In the genomic region with DNA sequence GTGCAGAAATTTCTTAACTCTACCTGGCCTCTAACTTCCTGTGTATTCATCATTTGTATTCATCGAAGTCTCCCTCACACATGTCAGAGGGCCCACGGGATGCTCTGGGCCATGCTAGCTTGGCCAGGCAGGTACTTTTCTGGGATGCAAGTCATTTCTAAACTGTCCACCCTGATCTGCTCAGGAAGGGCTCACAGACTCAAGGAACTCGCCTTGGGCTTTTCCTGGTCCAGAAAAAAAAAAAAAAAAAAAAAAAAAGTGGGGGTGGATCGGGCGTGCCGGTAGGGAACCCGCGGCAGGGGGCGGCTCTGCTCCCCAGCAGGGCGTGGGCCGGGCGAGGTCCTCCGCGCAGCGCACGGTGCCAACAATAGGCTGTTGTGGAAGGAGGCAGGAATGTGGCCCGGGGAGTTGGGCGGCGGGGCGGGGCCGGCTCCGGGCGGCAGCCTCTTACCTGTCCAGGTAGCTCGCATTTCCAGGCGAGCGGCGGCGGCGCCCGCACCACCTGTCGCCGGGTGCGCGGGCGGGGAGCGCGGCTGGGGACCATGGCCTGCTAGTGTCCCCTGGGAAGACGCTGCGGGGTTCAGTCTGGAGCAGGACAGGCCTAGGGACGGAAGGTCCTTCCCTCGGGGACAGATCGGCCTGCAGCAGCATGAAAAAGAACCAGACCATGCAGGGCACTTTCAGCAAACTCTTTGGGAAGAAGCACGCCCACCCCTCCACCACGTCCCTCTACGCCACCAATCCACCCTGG, we compare ENCODE assay signal across 9 mouse cellular contexts. TPM values are rescaled to one million over a fixed set of nuclear protein-coding genes. Genes with fewer than 3 reads are reported as not detected.
DNase-seq lines count a peak whose midpoint lies in the region; ATAC-seq and TF ChIP-seq lines count a peak whose summit lies in the region.
"Had no signal": no experiment of that assay in that cellular context is flagged by ENCODE, and none has a peak within 500 bp of the region (broad histone marks: within the 10 kb centered on the region; RNA-seq: fewer than 3 reads in every experiment).

A gene (plus strand): TSS at position 460 of the 751 bp plus-strand sequence.

- no peaks in the 10 kb centered on the region for H3K9me3 ChIP-seq in embryonic facial prominence, embryonic 10.5 days
- H3K9me3 ChIP-seq in liver, embryonic 12.5 days (replicated peaks), result no peaks in the 10 kb centered on the region
- no peaks in the 10 kb centered on the region for H3K9me3 ChIP-seq in neural tube, embryonic 14.5 days (ENCODE audit: control insufficient read depth, low read length)

- H3K4me2 ChIP-seq in liver, embryonic 12.5 days, result peak within 1 kb of the TSS; percentile 82
- H3K4me2 ChIP-seq in neural tube, embryonic 14.5 days (ENCODE audit: low read depth, low read length), result peak within 1 kb of the TSS; percentile 62

- no peaks in the 10 kb centered on the region for H3K36me3 ChIP-seq in embryonic facial prominence, embryonic 10.5 days (replicated peaks)
- H3K36me3 ChIP-seq in liver, embryonic 12.5 days, result no peaks in the 10 kb centered on the region
- no peaks in the 10 kb centered on the region for H3K36me3 ChIP-seq in neural tube, embryonic 14.5 days (ENCODE audit: control insufficient read depth, insufficient read depth, low read length)

- peaks cover 37% of the 10 kb centered on the region for H3K4me1 ChIP-seq in embryonic facial prominence, embryonic 10.5 days
- H3K4me1 ChIP-seq in liver, embryonic 12.5 days, result peaks cover 62% of the 10 kb centered on the region
- no peaks in the 10 kb centered on the region for H3K4me1 ChIP-seq in neural tube, embryonic 14.5 days (ENCODE audit: control insufficient read depth, insufficient read depth, low read length)

- 1% methylated on average over 45 of the region's 45 CpGs for WGBS in embryonic facial prominence, embryonic 10.5 days
- 1% methylated on average over 45 of the region's 45 CpGs for WGBS in liver, embryonic 12.5 days (ENCODE audit: insufficient replicate concordance)
- WGBS in neural tube, embryonic 14.5 days, result 1% methylated on average over 45 of the region's 45 CpGs

- peak; percentile 7 for ATAC-seq in inflammation-experienced regulatory T-cells, adult 6 months
- no peak for ATAC-seq in liver, embryonic 12.5 days
- ATAC-seq in neural tube, embryonic 14.5 days (ENCODE audit: low read depth), result 0 out of 2 replicates have a peak, but pooled peaks have one; percentile 21

- H3K9ac ChIP-seq in liver, embryonic 12.5 days, result peak within 1 kb of the TSS; percentile 61
- peak within 1 kb of the TSS; percentile 37 for H3K9ac ChIP-seq in neural tube, embryonic 14.5 days (replicated peaks; ENCODE audit: low read depth, low read length)

- peak within 1 kb of the TSS; percentile 68 for H3K4me3 ChIP-seq in gastrocnemius, adult 2 months
- peak within 1 kb of the TSS; percentile 56 for H3K4me3 ChIP-seq in embryonic facial prominence, embryonic 10.5 days
- H3K4me3 ChIP-seq in liver, embryonic 12.5 days, result peak within 1 kb of the TSS; percentile 55
- peak within 1 kb of the TSS; percentile 32 for H3K4me3 ChIP-seq in neural tube, embryonic 14.5 days (ENCODE audit: low read depth, low read length)

- H3K27ac ChIP-seq in gastrocnemius, adult 2 months, result 0 out of 2 replicates have a peak within 1 kb of the TSS, but pooled peaks have one; percentile 16
- H3K27ac ChIP-seq in embryonic facial prominence, embryonic 10.5 days (replicated peaks), result peak within 1 kb of the TSS; percentile 71
- no peak within 1 kb of the TSS for H3K27ac ChIP-seq in liver, embryonic 12.5 days
- no peak within 1 kb of the TSS for H3K27ac ChIP-seq in neural tube, embryonic 14.5 days (ENCODE audit: low read depth, low read length)

- H3K27me3 ChIP-seq in embryonic facial prominence, embryonic 10.5 days (replicated peaks; ENCODE audit: low read depth, poor library complexity, severe bottlenecking), result peaks cover 69% of the 10 kb centered on the region
- H3K27me3 ChIP-seq in liver, embryonic 12.5 days (replicated peaks), result peaks cover 47% of the 10 kb centered on the region
- H3K27me3 ChIP-seq in neural tube, embryonic 14.5 days (ENCODE audit: control insufficient read depth, insufficient read depth, low read length), result peaks cover 19% of the 10 kb centered on the region

- intact Hi-C loops in gastrocnemius, adult 2 months (cut with DNase I), result no loop called here

- no peak for TF ChIP-seq CTCF in gastrocnemius, adult 2 months (IDR thresholded peaks at IDR 0.05)

- peak; percentile 26 for DNase-seq in gastrocnemius, adult 2 months
- no peak for DNase-seq in gastrocnemius, postnatal 4 days (ENCODE audit: low spot score in 2 of 2)
- peak; percentile 74 for DNase-seq in embryonic facial prominence, embryonic 10.5 days (ENCODE audit: low spot score)
- DNase-seq in embryo, embryonic 10.5 days (ENCODE audit: low spot score), result no peak
- DNase-seq in layer of hippocampus, postnatal 36 days, result no peak

RNA-seq across cellular contexts. Expression of the gene that starts here (rescaled TPM):
- under 1 TPM; 0.23 to 0.45 TPM for total RNA-seq in gastrocnemius, adult 2 months (2021)
- 1 to 10 TPM in 1 of 2 experiments, under 1 TPM in 1; 0.76 to 1.0 TPM for total RNA-seq in gastrocnemius, postnatal 4 days (2021)
- 0.27 and 0.36 TPM in 2 replicates for polyA plus RNA-seq in embryonic facial prominence, embryonic 10.5 days (2016; fragmentation: Nextera tagmentation; extraction: Ambion mirVana)
- not detected for polyA plus RNA-seq in inflammation-experienced regulatory T-cells, adult 6 months (2017; shearing (Covaris generic))
- 0.10 and 0.31 TPM in 2 replicates for polyA plus RNA-seq in liver, embryonic 12.5 days (2016; fragmentation: Nextera tagmentation; extraction: Ambion mirVana)
- polyA plus RNA-seq in neural tube, embryonic 14.5 days (2014; fragmentation: Nextera tagmentation; extraction: Ambion mirVana), result 0.21 TPM in 1 of 2 replicates, not detected in the other
- total RNA-seq in layer of hippocampus, postnatal 36 days (2021), result under 1 TPM; 0.10 to 0.33 TPM
- total RNA-seq: MEL had no signal

Comparison
In these comparisons a context has a peak if more than half of its experiments do, and no peak if none do; other contexts are left out.
1. Peak in DNase-seq, H3K4me3 ChIP-seq and H3K27ac ChIP-seq in gastrocnemius, adult 2 months; RNA of the gene not detected or under 1 TPM.
2. Peak in DNase-seq, H3K4me3 ChIP-seq and H3K27ac ChIP-seq in embryonic facial prominence, embryonic 10.5 days; RNA of the gene not detected or under 1 TPM.
3. Peak in ATAC-seq in inflammation-experienced regulatory T-cells, adult 6 months; RNA of the gene not detected or under 1 TPM.
4. Peak in ATAC-seq, H3K4me3 ChIP-seq, H3K9ac ChIP-seq and H3K4me2 ChIP-seq in neural tube, embryonic 14.5 days; RNA of the gene not detected or under 1 TPM.